Mouse (Mus musculus) right cerebral cortex, postnatal 25 days (tissue): Measurements from ENCODE around the gene Gsk3a.
"Not testable (repeated sequence)": the region's sequence is repeated elsewhere in the genome, so short reads cannot be mapped to it uniquely, and the experiment has no call there.

Experiments used
- DNase-seq: peaks from one replicate; pipeline ENCODE4 v3.0.0; 2022

Gene Gsk3a

GRCm38 (mm10) chr7:25272445-25273258 is 35.0 kb upstream of the Gsk3a start:
- DNase-seq = no peak

DNA sequence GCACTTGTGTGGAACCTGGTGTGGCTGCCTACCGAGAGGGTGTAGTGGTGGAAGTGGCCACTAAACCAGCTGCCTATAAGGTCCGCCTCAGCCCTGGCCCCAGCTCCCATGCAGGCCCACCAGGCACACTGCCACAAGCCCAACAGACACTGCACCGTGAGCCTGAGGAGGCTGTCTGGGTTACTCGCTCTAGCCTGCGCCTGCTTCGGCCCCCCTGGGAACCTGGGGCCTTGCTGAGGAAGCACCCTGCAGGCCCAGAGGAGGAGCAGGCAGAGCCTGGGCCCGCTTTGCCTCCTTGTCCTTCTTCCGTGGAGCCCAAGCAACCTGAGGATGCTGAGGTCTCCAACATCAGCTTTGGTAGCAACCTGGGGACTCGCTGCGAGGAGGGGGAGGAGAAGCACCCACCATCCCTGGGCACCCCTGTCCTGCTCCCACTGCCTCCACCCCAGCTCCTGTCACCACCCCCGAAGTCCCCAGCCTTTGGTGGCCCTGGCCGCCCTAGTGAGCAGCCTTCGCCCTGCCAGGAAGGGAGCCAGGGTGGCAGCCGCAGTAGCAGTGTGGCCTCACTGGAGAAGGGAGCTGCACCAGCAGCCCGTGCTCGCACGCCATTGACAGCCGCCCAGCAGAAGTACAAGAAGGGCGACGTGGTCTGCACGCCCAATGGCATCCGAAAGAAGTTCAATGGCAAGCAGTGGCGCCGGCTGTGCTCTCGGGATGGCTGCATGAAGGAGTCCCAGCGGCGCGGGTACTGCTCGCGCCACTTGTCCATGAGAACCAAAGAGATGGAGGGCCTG is 34.2 kb upstream of the Gsk3a start:
- no peak for DNase-seq

GRCm38 (mm10) chr7:25270652-25271633 is 33.3 kb upstream of the Gsk3a start:
- DNase-seq = no peak

- DNase-seq = no peak
Measured at GRCm38 (mm10) chr7:25269545-25270271, 32.1 kb upstream of the Gsk3a start.

DNA sequence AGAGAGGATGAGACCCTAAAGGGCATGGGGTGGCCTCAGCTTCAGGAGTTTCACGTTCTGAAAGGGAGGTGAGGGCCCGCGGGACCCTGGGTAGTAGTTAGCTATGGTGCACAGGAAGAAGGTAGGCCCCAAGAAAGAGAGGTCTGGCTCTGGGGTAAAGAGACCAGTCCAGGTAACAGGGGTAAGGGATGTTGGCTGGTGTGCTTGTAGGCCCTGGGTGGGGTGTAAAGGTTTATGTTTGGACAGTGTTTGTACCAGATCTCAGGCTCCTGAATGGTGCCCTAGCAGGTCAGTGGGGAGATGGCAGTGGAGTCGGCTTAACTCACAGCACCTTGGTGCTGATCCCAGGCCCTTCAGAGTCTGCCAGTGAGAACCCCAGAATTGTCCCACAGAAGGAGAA is 31.4 kb upstream of the Gsk3a start:
- DNase-seq = no peak

GRCm38 (mm10) chr7:25268588-25268987 is 30.9 kb upstream of the Gsk3a start:
- DNase-seq = no peak

DNA sequence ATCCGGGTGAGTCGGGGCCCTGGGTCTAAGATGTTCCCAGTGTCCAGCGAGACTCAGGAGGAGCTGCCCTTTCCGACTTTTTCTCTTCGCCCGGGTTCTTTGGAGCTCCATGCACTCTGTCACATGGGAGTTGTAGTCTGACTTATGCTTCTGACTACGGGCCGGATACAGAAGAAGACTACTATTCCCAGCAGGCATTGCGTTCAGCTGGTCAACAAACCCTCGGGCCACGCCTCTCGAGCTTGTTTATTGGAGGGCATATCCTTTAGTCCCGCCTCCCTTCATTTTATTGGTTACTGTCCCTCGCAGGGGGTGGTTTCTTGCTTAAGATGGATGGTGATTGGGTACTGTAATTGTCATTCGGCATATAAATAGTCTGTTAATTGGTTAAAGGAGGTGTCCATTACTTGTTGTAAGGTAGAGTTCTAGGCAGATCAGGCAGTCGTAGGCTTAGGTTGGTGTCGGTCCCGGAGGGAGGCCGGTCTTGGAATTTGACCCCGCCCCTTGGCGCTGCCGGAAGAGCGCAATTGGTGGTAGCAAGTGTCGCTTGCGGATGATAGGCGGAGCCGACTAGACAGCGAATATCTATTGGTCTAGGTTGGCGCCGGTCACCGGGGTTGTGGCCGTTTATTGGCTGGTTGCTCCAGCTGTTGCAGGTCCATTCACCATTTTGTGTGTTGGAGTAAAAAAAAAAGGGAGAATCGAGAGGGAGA is 30.3 kb upstream of the Gsk3a start:
- peak; percentile 99 for DNase-seq

DNA sequence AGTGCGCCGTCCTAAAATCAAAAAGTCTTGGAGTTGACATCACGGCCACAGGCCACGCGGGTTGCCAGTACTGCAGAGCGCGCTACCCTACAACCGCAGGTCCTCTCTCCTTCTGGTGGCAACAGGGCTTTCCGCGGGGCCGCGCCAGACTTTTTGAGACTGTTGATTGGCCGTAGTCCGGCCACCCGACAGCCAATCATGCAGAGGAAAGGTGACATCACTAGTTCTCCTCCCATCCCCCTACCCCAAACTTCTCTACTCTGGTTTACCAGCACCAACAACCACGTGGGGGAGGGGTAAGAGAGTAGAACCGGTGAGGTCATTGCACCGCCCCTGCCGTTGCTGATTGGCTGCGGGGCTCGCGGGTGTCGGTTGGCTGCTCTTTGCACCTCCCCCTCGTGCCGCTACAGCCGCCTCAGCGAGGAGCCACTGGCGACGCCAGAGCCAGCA is 29.7 kb upstream of the Gsk3a start, which contains the start of gene Cic:
Gene Cic, plus strand, starts transcription at position 404 of the 450 bp plus-strand sequence.
- DNase-seq = peak; percentile 99

- no peak for DNase-seq
Measured at GRCm38 (mm10) chr7:25266180-25266962, 28.7 kb upstream of the Gsk3a start.

GRCm38 (mm10) chr7:25265743-25266142 is 28.1 kb upstream of the Gsk3a start:
- DNase-seq = not testable (repeated sequence)

DNA sequence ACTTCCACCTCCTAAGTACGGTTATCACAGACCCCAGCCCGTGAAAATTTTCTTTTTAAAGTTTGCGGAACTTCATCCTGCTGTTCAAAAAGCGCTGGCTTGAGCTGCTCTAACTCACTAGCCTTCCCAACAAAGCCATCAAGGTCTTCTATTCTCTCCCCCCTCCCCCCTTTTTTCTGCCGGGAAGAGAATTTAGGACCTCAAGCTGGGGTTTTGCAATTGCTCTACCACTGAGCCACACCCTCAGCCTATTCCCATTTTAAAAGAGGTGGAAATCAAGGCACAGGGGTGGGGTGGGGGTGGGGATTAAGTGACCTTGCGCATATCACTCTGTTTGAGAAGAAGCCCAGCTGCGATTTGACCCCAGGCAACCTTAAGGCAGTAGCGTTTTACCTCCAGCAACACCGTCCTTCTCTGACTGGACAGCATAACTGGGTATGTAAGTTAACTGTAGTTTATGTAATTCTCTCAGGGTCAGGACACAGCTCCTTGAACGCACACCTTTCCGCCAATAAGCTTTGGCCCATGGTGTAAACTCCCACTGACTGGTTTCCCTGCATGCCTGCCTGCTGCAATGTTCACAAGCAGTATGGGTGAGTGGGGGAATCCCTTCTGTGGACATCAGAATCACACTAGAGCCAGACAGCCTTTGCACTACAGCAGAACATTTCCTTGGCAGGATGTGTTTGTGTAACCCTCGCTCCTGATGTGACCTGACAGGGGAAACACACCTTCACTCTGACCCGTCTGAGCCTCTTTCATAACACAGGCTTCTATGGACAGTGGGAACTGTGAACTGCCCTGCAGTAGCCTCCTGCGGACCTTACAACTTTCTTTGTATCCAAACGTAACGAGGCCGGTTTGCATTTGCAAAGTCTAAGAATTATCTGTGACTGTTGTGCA is 26.6 kb upstream of the Gsk3a start:
- no peak for DNase-seq

- DNase-seq = no peak
Measured at GRCm38 (mm10) chr7:25261896-25262295, 24.2 kb upstream of the Gsk3a start.

- DNase-seq = no peak
Measured at GRCm38 (mm10) chr7:25251822-25252221, 14.2 kb upstream of the Gsk3a start.

DNA sequence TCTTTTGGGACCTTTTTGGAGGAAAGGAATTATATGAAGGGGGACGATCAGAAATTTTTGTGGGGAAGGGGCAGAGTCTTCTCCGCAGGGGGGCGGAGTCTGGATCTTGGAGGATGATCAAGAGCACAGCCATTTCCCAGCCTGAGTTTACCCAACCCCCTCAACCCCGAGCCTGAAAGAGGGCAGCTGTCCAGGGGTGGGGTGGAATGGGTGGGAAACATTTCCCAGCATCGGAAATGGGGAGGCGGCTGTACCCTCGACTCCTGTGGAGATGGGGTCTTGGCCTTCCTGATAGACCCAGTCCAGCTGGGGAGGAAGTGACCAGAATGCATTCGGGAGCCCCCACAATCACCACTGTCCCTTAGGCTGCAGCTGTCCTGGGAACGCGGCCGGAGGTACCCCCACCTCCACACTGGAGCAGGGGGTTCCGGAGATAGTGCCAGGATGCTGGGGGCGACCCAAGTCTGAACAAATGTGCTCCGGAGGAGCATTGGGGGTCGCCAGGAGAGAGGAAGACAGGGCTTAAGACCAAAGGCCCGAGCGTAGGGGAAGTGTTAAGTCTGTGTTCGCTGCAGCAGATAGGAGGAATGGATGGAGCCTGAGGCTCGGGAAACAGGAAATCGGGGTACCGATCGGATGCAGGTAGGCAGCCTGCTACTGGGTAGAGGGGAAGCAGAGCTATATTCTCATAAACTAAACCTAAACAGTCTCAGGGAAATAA is 13.6 kb upstream of the Gsk3a start:
- DNase-seq = no peak

GRCm38 (mm10) chr7:25250141-25250972 is 12.7 kb upstream of the Gsk3a start, which contains the start of gene Erf:
Gene Erf (minus strand): TSS chr7:25250761.
- DNase-seq = peak; percentile 95

GRCm38 (mm10) chr7:25249314-25250140 is 11.9 kb upstream of the Gsk3a start:
- DNase-seq = peak; percentile 79
